Mouse (Mus musculus): Measurements from ENCODE around the gene Bcas1. TPM values are rescaled to one million over a fixed set of nuclear protein-coding genes. Genes with fewer than 3 reads are reported as not detected.

Gene Bcas1
- polyA plus RNA-seq, 1 experiment from 2014 or later: 6.3 TPM

- H3K27ac ChIP-seq: no peak overlapping the region
- 40% methylated on average over 10 of the region's 10 CpGs for WGBS (ENCODE audit: insufficient replicate concordance)
- ATAC-seq (ENCODE audit: low read depth): no peak
- no peak overlapping the region for H3K4me3 ChIP-seq (replicated peaks)
- H3K4me2 ChIP-seq: no peak overlapping the region
- H3K4me1 ChIP-seq (replicated peaks): no peaks in the 10 kb centered on the region
- no peaks in the 10 kb centered on the region for H3K27me3 ChIP-seq
- H3K36me3 ChIP-seq: no peaks in the 10 kb centered on the region
- DNase-seq: no peak
- H3K9ac ChIP-seq: no peak overlapping the region
- no peaks in the 10 kb centered on the region for H3K9me3 ChIP-seq (replicated peaks)
Observed at GRCm38 (mm10) chr2:170418748-170419147, 8.9 kb downstream of the Bcas1 start.

GRCm38 (mm10) chr2:170411490-170412168, 16.0 kb downstream of the Bcas1 start:
- Histone ChIP-seq H3K4me2 (no peak overlapping the region), H3K9ac (no peak overlapping the region), H3K36me3 (no peaks in the 10 kb centered on the region), H3K27me3 (peaks cover 35% of the 10 kb centered on the region), H3K9me3 (replicated peaks) (no peaks in the 10 kb centered on the region), H3K27ac (no peak overlapping the region), H3K4me1 (replicated peaks) (no peaks in the 10 kb centered on the region), H3K4me3 (replicated peaks) (no peak overlapping the region)
- no peak for DNase-seq
- WGBS (ENCODE audit: insufficient replicate concordance): 4% methylated on average over 13 of the region's 13 CpGs
- no peak for ATAC-seq (ENCODE audit: low read depth)

GRCm38 (mm10) chr2:170410677-170411489, 16.8 kb downstream of the Bcas1 start:
- Histone ChIP-seq H3K4me2 (no peak overlapping the region), H3K9ac (no peak overlapping the region), H3K4me3 (replicated peaks) (no peak overlapping the region), H3K4me1 (replicated peaks) (no peaks in the 10 kb centered on the region), H3K27ac (no peak overlapping the region), H3K9me3 (replicated peaks) (no peaks in the 10 kb centered on the region), H3K27me3 (peaks cover 35% of the 10 kb centered on the region), H3K36me3 (no peaks in the 10 kb centered on the region)
- 25% methylated on average over 21 of the region's 23 CpGs for WGBS (ENCODE audit: insufficient replicate concordance)
- DNase-seq: no peak
- ATAC-seq (ENCODE audit: low read depth): no peak

GRCm38 (mm10) chr2:170406438-170406837, 21.2 kb downstream of the Bcas1 start:
- DNase-seq: no peak
- 70% methylated on average over 14 of the region's 14 CpGs for WGBS (ENCODE audit: insufficient replicate concordance)
- no peak overlapping the region for H3K4me3 ChIP-seq (replicated peaks)
- no peak overlapping the region for H3K27ac ChIP-seq
- no peaks in the 10 kb centered on the region; the same call in 1 of the 2 replicates for H3K4me1 ChIP-seq (replicated peaks)
- ATAC-seq (ENCODE audit: low read depth): no peak
- no peak overlapping the region for H3K9ac ChIP-seq
- no peak overlapping the region for H3K4me2 ChIP-seq
- H3K36me3 ChIP-seq: no peaks in the 10 kb centered on the region
- peaks cover 20% of the 10 kb centered on the region for H3K27me3 ChIP-seq
- no peaks in the 10 kb centered on the region for H3K9me3 ChIP-seq (replicated peaks)

- H3K4me2 ChIP-seq: no peak overlapping the region
- peaks cover 3% of the 10 kb centered on the region; the same call in 1 of the 2 replicates for H3K4me1 ChIP-seq (replicated peaks)
- H3K36me3 ChIP-seq: no peaks in the 10 kb centered on the region
- H3K27ac ChIP-seq: no peak overlapping the region
- no peak for ATAC-seq (ENCODE audit: low read depth)
- no peak overlapping the region for H3K4me3 ChIP-seq (replicated peaks)
- no peaks in the 10 kb centered on the region for H3K9me3 ChIP-seq (replicated peaks)
- H3K9ac ChIP-seq: no peak overlapping the region
- peaks cover 8% of the 10 kb centered on the region for H3K27me3 ChIP-seq
- no peak for DNase-seq
- 40% methylated on average over 18 of the region's 18 CpGs for WGBS (ENCODE audit: insufficient replicate concordance)
Observed at GRCm38 (mm10) chr2:170404781-170405573, 22.7 kb downstream of the Bcas1 start.

GRCm38 (mm10) chr2:170403666-170404385, 23.8 kb downstream of the Bcas1 start:
- Histone ChIP-seq H3K27ac (no peak overlapping the region), H3K4me3 (replicated peaks) (no peak overlapping the region), H3K9me3 (replicated peaks) (no peaks in the 10 kb centered on the region), H3K4me1 (replicated peaks) (peaks cover 3% of the 10 kb centered on the region; the same call in 1 of the 2 replicates), H3K4me2 (no peak overlapping the region), H3K27me3 (no peaks in the 10 kb centered on the region), H3K36me3 (no peaks in the 10 kb centered on the region), H3K9ac (no peak overlapping the region)
- no peak for ATAC-seq (ENCODE audit: low read depth)
- no peak for DNase-seq
- WGBS (ENCODE audit: insufficient replicate concordance): 45% methylated on average over 10 of the region's 10 CpGs

- ATAC-seq (ENCODE audit: low read depth): no peak
Observed at GRCm38 (mm10) chr2:170401211-170401799, 26.3 kb downstream of the Bcas1 start.

GRCm38 (mm10) chr2:170400666-170401065, 27.0 kb downstream of the Bcas1 start:
- Histone ChIP-seq H3K4me2 (no peak overlapping the region), H3K9ac (no peak overlapping the region), H3K4me3 (replicated peaks) (no peak overlapping the region), H3K27ac (no peak overlapping the region), H3K36me3 (no peaks in the 10 kb centered on the region), H3K9me3 (replicated peaks) (0 out of 2 replicates have a peak, but pooled peaks cover 3% of the 10 kb centered on the region), H3K27me3 (no peaks in the 10 kb centered on the region), H3K4me1 (replicated peaks) (peaks cover 3% of the 10 kb centered on the region; the same call in 1 of the 2 replicates)
- DNase-seq (no peak), ATAC-seq (ENCODE audit: low read depth) (no peak)
- 5% methylated on average over 10 of the region's 10 CpGs for WGBS (ENCODE audit: insufficient replicate concordance)

More at GRCm38 (mm10) chr2:170401211-170401799, 26.3 kb downstream of the Bcas1 start:
- Histone ChIP-seq H3K27me3 (no peaks in the 10 kb centered on the region), H3K9me3 (replicated peaks) (no peaks in the 10 kb centered on the region), H3K4me3 (replicated peaks) (peak overlapping the region; percentile 21), H3K9ac (no peak overlapping the region), H3K4me1 (replicated peaks) (peaks cover 3% of the 10 kb centered on the region; the same call in 1 of the 2 replicates), H3K27ac (no peak overlapping the region), H3K36me3 (no peaks in the 10 kb centered on the region), H3K4me2 (peak overlapping the region; percentile 50)
- DNase-seq: peak; percentile 16
- WGBS (ENCODE audit: insufficient replicate concordance): 1% methylated on average over 17 of the region's 17 CpGs

- Histone ChIP-seq H3K4me1 (replicated peaks) (no peaks in the 10 kb centered on the region), H3K9me3 (replicated peaks) (0 out of 2 replicates have a peak, but pooled peaks cover 5% of the 10 kb centered on the region), H3K27me3 (no peaks in the 10 kb centered on the region), H3K4me3 (replicated peaks) (no peak overlapping the region), H3K36me3 (no peaks in the 10 kb centered on the region), H3K27ac (no peak overlapping the region), H3K9ac (no peak overlapping the region), H3K4me2 (no peak overlapping the region)
- ATAC-seq (ENCODE audit: low read depth) (peak; percentile 65), DNase-seq (no peak)
- WGBS (ENCODE audit: insufficient replicate concordance): 48% methylated on average over 1 of the region's 1 CpGs
Observed at GRCm38 (mm10) chr2:170391994-170392393, 35.7 kb downstream of the Bcas1 start.

- H3K4me1 ChIP-seq (replicated peaks): no peaks in the 10 kb centered on the region
- H3K4me3 ChIP-seq (replicated peaks): no peak overlapping the region
- 39% methylated on average over 5 of the region's 5 CpGs for WGBS (ENCODE audit: insufficient replicate concordance)
- no peak overlapping the region for H3K27ac ChIP-seq
- no peaks in the 10 kb centered on the region for H3K9me3 ChIP-seq (replicated peaks)
- no peaks in the 10 kb centered on the region for H3K27me3 ChIP-seq
- DNase-seq (no peak), ATAC-seq (ENCODE audit: low read depth) (no peak)
- no peaks in the 10 kb centered on the region for H3K36me3 ChIP-seq
- H3K4me2 ChIP-seq: no peak overlapping the region
- no peak overlapping the region for H3K9ac ChIP-seq
Observed at GRCm38 (mm10) chr2:170388320-170388719, 39.3 kb downstream of the Bcas1 start.
